Mouse (Mus musculus): ENCODE measurements at regions not wholly inside any gene's neighbourhood (a gene's known extent, or its start where the extent isn't known, plus 50 kb on each side); places are given as distances from the start of the nearest gene placed in this dataset.

- no peaks in the 10 kb centered on the region for H3K9me3 ChIP-seq (replicated peaks; ENCODE audit: insufficient read depth, low read length)
- DNase-seq (ENCODE audit: low read depth, low spot score), result no peak
- H3K9ac ChIP-seq (ENCODE audit: control insufficient read depth, low read depth, low read length, poor library complexity, severe bottlenecking), result no peak overlapping the region
- no peak overlapping the region for H3K4me3 ChIP-seq (ENCODE audit: control insufficient read depth in 1 of 2, insufficient read depth in 1 of 2, low read depth in 2 of 2, low read length in 2 of 2)
- no peak overlapping the region for H3K27ac ChIP-seq (ENCODE audit: control insufficient read depth, low read depth, low read length)
- H3K79me2 ChIP-seq (ENCODE audit: control insufficient read depth, insufficient read depth, low read length, poor library complexity), result no peaks in the 10 kb centered on the region
- H3K36me3 ChIP-seq (ENCODE audit: control insufficient read depth in 1 of 2, insufficient read depth in 2 of 2, low read length in 2 of 2), result peaks cover 0 to 4% of the 10 kb centered on the region in 2 experiments; a peak in 3 of 4 replicates
- TF ChIP-seq POLR2AphosphoS2 (IDR thresholded peaks at IDR 0.05; ENCODE audit: low read length) (no peak), GATA1 (IDR thresholded peaks at IDR 0.05; ENCODE audit: low read depth, low read length) (no peak), RCOR1 (IDR thresholded peaks at IDR 0.05; ENCODE audit: low read depth, low read length) (no peak), NRF1 (IDR thresholded peaks at IDR 0.05; ENCODE audit: insufficient read depth, low read depth, low read length, poor library complexity, severe bottlenecking) (no peak), POLR2A (IDR thresholded peaks at IDR 0.05; ENCODE audit: control insufficient read depth in 1 of 2, insufficient read depth in 1 of 2, low read depth in 1 of 2, low read length in 2 of 2, poor library complexity in 1 of 2) (no peak), CTCF (IDR thresholded peaks at IDR 0.05 in 2 of 3, conservative IDR thresholded peaks at IDR 0.05 in 1 of 3; ENCODE audit: control insufficient read depth in 1 of 3, insufficient read depth in 1 of 3, low read depth in 2 of 3, low read length in 3 of 3, poor library complexity in 1 of 3, severe bottlenecking in 1 of 3) (no peak), TBP (IDR thresholded peaks at IDR 0.05; ENCODE audit: low read depth, low read length) (no peak), CHD1 (IDR thresholded peaks at IDR 0.05; ENCODE audit: low read depth, low read length) (no peak)
- no peaks in the 10 kb centered on the region for H3K27me3 ChIP-seq (ENCODE audit: control insufficient read depth in 1 of 2, insufficient read depth in 2 of 2, low read length in 2 of 2)
- no peaks in the 10 kb centered on the region; a peak in 1 of 4 replicates for H3K4me1 ChIP-seq (ENCODE audit: control insufficient read depth in 1 of 2, insufficient read depth in 2 of 2, low read length in 2 of 2)
Measured at GRCm38 (mm10) chr13:107767262-107767624, 277.0 kb upstream of the Smim15 start.

GRCm38 (mm10) chr13:107766397-107767261 lies 277.6 kb upstream of the Smim15 start:
- H3K4me1 ChIP-seq (ENCODE audit: control insufficient read depth in 1 of 2, insufficient read depth in 2 of 2, low read length in 2 of 2), result no peaks in the 10 kb centered on the region; a peak in 1 of 4 replicates
- no peak for DNase-seq (ENCODE audit: low read depth, low spot score)
- no peak overlapping the region for H3K9ac ChIP-seq (ENCODE audit: control insufficient read depth, low read depth, low read length, poor library complexity, severe bottlenecking)
- H3K9me3 ChIP-seq (replicated peaks; ENCODE audit: insufficient read depth, low read length), result no peaks in the 10 kb centered on the region
- TF ChIP-seq CHD2 (IDR thresholded peaks at IDR 0.05; ENCODE audit: low read length) (no peak), ZC3H11A (IDR thresholded peaks at IDR 0.05; ENCODE audit: low read depth, low read length) (no peak), RCOR1 (IDR thresholded peaks at IDR 0.05; ENCODE audit: low read depth, low read length) (no peak), MEF2A (IDR thresholded peaks at IDR 0.05; ENCODE audit: extremely low read depth, insufficient replicate concordance, low read depth, low read length, poor library complexity, severe bottlenecking) (no peak)
- H3K27me3 ChIP-seq (ENCODE audit: control insufficient read depth in 1 of 2, insufficient read depth in 2 of 2, low read length in 2 of 2), result no peaks in the 10 kb centered on the region
- H3K36me3 ChIP-seq (ENCODE audit: control insufficient read depth in 1 of 2, insufficient read depth in 2 of 2, low read length in 2 of 2), result peaks cover 0 to 4% of the 10 kb centered on the region in 2 experiments; a peak in 3 of 4 replicates
- no peaks in the 10 kb centered on the region for H3K79me2 ChIP-seq (ENCODE audit: control insufficient read depth, insufficient read depth, low read length, poor library complexity)
- no peak overlapping the region for H3K4me3 ChIP-seq (ENCODE audit: control insufficient read depth in 1 of 2, insufficient read depth in 1 of 2, low read depth in 2 of 2, low read length in 2 of 2)
- H3K27ac ChIP-seq (ENCODE audit: control insufficient read depth, low read depth, low read length), result no peak overlapping the region

GRCm38 (mm10) chr13:107763911-107764310 lies 280.3 kb upstream of the Smim15 start:
- Histone ChIP-seq H3K4me1 (ENCODE audit: control insufficient read depth in 1 of 2, insufficient read depth in 2 of 2, low read length in 2 of 2) (no peaks in the 10 kb centered on the region; a peak in 1 of 4 replicates), H3K27ac (ENCODE audit: control insufficient read depth, low read depth, low read length) (no peak overlapping the region), H3K9me3 (replicated peaks; ENCODE audit: insufficient read depth, low read length) (no peaks in the 10 kb centered on the region), H3K27me3 (ENCODE audit: control insufficient read depth in 1 of 2, insufficient read depth in 2 of 2, low read length in 2 of 2) (no peaks in the 10 kb centered on the region), H3K79me2 (ENCODE audit: control insufficient read depth, insufficient read depth, low read length, poor library complexity) (no peaks in the 10 kb centered on the region), H3K4me3 (ENCODE audit: control insufficient read depth in 1 of 2, insufficient read depth in 1 of 2, low read depth in 2 of 2, low read length in 2 of 2) (no peak overlapping the region), H3K9ac (ENCODE audit: control insufficient read depth, low read depth, low read length, poor library complexity, severe bottlenecking) (no peak overlapping the region), H3K36me3 (ENCODE audit: control insufficient read depth in 1 of 2, insufficient read depth in 2 of 2, low read length in 2 of 2) (peaks cover 0 to 3% of the 10 kb centered on the region in 2 experiments; a peak in 3 of 4 replicates)
- TF ChIP-seq ZNF384 (IDR thresholded peaks at IDR 0.05; ENCODE audit: low read depth, low read length), result no peak
- no peak for TF ChIP-seq GABPA (IDR thresholded peaks at IDR 0.05; ENCODE audit: low read depth, low read length)
- TF ChIP-seq ZC3H11A (IDR thresholded peaks at IDR 0.05; ENCODE audit: low read depth, low read length), result no peak
- TF ChIP-seq EP300 (IDR thresholded peaks at IDR 0.05; ENCODE audit: low read depth in 1 of 2, low read length in 2 of 2), result no peak
- TF ChIP-seq POLR2AphosphoS2 (IDR thresholded peaks at IDR 0.05; ENCODE audit: low read length), result no peak
- no peak for TF ChIP-seq MAFK (IDR thresholded peaks at IDR 0.05; ENCODE audit: borderline replicate concordance, low read depth, low read length)
- TF ChIP-seq GATA1 (IDR thresholded peaks at IDR 0.05; ENCODE audit: low read depth, low read length), result no peak
- TF ChIP-seq NELFE (IDR thresholded peaks at IDR 0.05; ENCODE audit: low read depth, low read length), result no peak
- TF ChIP-seq RAD21 (IDR thresholded peaks at IDR 0.05; ENCODE audit: low read depth, low read length), result no peak
- TF ChIP-seq SIN3A (IDR thresholded peaks at IDR 0.05; ENCODE audit: low read length), result no peak
- no peak for TF ChIP-seq RCOR1 (IDR thresholded peaks at IDR 0.05; ENCODE audit: low read depth, low read length)
- no peak for DNase-seq (ENCODE audit: low read depth, low spot score)
